Mouse (Mus musculus) megakaryocyte-erythroid progenitor cell, adult 5-6 weeks (primary cell): ENCODE data around the gene Tbc1d2. TPM values are rescaled to one million over a fixed set of nuclear protein-coding genes. Genes with fewer than 3 reads are reported as not detected.
A peak's percentile ranks its signal among the peaks of the same experiment; 100 is the strongest.
"Not testable (repeated sequence)": the region's sequence is repeated elsewhere in the genome, so short reads cannot be mapped to it uniquely, and the experiment has no call there.

Experiments used
- ATAC-seq: replicated peaks from 2 replicates; pipeline ENCODE4 v1.8.0; 2016; ENCODE audit warnings: mild to moderate bottlenecking, inconsistent platforms; ENCODE audit not compliant: severe bottlenecking, poor library complexity, low FRiP score, low TSS enrichment
- total RNA-seq, 2 experiments: library from RNA; stranded (forward) in 1 of 2; stranded (reverse) in 1 of 2; fragments of 200-1000, 215-1000 nt in 1 of 2; fragments of >200 nt in 1 of 2; fragmentation: Nextera tagmentation in 1 of 2; gene quantifications; 2 replicates each; pipeline ENCODE4 v1.2.3; 2014 to 2017

Gene Tbc1d2
- total RNA-seq, 2 experiments from 2014 or later = 0.26 to 0.80 TPM

GRCm38 (mm10) chr4:46643676-46644112 is 6.3 kb downstream of the Tbc1d2 start:
- no peak for ATAC-seq

DNA sequence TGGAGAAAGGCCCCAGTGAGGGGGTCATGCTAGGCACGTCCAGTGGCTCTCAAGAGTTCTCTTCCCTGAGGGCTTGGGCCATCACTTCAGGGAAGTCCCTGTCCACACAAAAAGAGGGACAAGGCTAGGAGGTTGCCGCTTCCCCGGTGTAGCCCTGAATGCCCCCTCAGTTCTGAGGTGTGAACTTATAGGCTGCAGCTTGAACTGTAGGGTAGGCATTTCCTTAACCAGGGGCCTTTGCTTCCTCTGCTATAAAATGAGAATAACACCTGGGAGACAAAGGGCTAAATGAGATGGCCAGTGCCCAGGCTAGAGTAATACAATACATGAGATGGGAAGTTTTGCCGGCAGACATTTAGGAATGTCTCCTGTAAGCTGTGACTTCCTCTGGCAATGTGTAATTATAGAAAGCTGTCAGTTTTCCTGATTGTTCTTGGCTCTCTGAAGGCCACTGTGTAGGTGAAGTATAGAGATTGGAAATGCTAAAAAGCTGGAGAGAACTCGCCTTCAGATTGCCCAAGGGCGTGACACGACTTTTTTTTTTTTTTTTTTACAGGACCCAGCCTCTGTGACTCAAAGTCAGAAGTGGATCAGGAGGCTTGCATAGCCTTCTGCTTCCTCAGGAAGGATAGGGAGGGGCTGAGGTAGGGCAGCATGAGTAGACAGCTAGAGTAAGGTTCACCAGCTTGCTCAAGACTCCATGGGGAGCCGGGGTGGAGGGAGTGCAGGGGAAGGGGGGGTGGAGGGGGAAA is 6.9 kb downstream of the Tbc1d2 start:
- ATAC-seq = peak; percentile 38; the same call in 1 of the 2 replicates

GRCm38 (mm10) chr4:46641283-46641682 is 8.7 kb downstream of the Tbc1d2 start:
- ATAC-seq = no peak

DNA sequence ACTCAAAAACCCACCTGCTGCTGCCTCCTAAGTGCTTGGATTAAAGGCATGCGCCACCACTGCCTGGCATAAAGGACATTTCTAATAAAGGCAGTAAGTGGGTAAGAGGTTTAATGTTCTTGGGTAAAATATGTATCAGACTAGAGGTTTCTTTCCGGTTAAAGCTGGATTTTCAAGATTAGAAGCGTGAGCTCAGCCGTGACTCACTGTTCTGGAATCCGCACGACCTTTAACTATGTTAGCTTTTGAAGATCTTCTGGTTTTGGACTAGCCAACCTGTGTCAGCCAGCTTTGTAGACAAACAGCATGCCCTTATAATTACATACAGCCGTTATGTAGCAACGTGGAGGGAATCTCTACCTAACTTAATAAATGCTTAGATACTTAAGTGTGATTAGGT is 10.1 kb downstream of the Tbc1d2 start:
- no peak for ATAC-seq

GRCm38 (mm10) chr4:46637250-46637649 is 12.8 kb downstream of the Tbc1d2 start:
- not testable (repeated sequence) for ATAC-seq

DNA sequence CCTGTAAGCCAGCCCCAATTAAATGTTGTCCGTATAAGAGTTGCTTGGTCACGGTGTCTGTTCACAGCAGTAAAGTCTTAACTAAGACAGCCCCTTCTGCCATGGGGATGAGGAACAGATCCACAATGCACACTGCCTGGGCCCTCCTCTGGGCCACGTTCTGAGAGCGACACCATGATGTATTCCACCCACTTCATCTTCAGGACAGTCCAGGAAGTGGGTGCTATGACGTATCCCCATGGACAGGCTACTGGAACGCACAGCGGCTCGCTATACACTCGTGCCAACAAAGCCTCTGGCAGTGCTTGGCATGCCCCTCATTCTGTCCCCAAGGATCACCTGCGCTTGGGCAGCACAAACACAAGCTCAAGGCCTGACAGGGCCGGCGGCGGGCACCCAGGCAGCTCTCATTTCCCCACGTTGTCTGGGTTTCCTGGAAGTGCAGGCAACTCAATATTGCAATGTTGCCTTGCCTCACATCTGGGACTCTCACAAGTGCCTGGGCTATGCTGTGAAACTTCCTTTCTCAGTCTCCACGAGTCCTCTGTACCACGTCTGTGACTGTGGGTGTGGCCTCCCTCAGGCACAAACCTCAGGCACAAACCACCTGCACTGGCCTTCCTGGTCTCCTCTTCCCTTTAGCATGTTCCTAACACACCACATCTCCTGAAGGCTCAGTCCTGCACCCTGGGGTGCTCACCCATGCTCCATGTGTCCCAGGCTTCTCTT is 14.1 kb downstream of the Tbc1d2 start:
- ATAC-seq = no peak

GRCm38 (mm10) chr4:46634881-46635280 is 15.1 kb downstream of the Tbc1d2 start:
- no peak for ATAC-seq

DNA sequence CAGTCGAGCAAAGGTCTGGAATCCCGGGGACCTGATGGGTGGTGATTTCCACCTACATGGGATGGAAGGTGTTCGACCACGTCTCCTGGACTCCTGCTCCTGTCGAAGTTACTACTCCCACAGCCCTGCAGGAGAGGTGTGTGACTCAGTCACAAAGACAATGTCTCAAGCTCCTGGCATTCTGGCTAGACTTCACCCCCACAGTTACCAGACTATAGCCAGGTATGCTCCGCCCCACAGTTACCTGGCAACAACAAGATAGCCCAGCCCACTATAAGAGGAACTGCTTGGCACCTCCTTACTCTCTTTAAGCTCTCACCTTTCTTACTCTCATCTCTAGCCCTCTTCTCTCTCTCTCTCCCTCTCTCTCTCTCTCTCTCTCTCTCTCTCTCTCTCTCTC is 16.4 kb downstream of the Tbc1d2 start:
- not testable (repeated sequence) for ATAC-seq

DNA sequence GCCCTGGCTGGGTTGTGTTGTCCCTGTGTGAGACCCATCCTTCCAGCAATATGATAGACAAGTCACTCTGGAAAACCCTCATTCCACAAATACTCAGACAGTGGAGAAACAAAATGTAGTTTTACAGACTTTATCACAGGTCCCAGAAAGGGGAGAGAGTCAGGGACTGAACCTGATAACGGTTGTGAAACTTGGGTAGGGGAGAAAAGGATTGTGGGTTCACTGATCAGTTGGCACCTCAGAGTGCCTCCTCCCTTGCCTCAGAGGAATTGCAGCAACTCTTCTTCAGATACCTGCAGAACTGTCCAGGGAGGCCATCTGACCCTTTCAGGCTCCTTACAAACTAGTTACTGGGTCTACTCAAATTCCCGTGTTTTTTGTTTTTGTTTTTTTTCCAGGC is 17.5 kb downstream of the Tbc1d2 start:
- ATAC-seq = peak; percentile 82

- peak; percentile 42; the same call in 1 of the 2 replicates for ATAC-seq
Observed at GRCm38 (mm10) chr4:46630390-46630789, 19.6 kb downstream of the Tbc1d2 start.

DNA sequence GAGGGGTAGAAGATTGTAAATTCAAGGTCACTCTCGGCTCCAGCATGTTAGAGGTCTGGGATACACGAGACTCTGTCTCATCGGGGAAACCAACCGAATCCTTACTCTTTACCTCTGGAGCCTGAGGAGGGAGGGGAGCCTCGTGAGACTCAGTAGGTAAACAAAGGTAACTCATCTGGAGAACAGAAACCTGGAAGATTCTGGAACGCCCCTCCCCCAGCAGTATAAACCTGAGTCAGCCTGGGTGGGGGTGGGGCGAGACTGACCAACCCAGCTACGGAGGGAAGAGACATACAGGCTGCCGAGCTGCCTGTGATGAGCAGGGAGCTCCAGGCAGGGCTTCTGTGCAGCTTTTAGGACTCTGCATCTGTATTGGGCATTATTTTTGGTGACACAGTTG is 21.1 kb downstream of the Tbc1d2 start:
- no peak for ATAC-seq

DNA sequence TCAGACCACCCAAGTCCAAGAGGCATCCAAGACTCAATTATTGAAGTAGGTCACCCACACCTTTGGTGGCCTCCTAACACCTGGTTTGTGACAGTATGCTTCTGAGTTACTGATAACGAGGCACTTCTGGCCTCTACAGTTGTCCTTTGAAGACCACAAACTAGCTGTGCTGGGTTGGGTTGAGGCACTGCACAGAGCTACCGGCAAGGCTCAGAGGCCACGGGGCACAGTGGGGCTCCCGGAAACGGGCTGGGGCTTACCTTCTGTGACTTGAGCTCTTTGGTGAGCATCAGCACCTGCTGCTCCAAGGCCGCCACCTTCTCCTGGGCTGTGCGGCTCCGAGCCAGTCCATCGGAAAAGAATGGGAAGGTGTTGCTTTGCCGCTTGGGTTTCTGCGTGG is 21.9 kb downstream of the Tbc1d2 start:
- no peak for ATAC-seq

GRCm38 (mm10) chr4:46625101-46625500 is 24.9 kb downstream of the Tbc1d2 start:
- ATAC-seq = 0 out of 2 replicates have a peak, but pooled peaks have one; percentile 34

GRCm38 (mm10) chr4:46623007-46623406 is 27.0 kb downstream of the Tbc1d2 start:
- no peak for ATAC-seq

DNA sequence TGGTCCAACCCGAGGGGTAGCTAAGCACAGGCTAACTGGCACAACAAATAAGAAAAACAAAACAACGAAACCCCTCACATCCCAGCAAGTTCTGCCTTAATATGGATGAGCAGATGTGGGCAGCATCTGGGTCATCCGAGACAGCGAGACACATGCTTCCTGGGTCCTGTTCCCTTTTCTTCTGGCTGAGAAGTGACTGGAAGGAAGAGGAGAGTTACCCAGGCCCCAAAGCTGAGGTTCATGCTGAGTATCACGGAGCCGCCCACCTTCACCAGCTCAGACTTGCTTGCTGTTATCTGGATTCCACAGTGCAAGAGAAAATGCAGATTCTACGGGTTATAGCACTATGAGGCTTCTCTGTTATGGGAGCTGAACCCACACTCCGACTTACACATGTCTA is 29.1 kb downstream of the Tbc1d2 start:
- no peak for ATAC-seq

- 0 out of 2 replicates have a peak, but pooled peaks have one; percentile 21 for ATAC-seq
Observed at GRCm38 (mm10) chr4:46620330-46620729, 29.7 kb downstream of the Tbc1d2 start.

- ATAC-seq = peak; percentile 39
Observed at GRCm38 (mm10) chr4:46618196-46618817, 31.7 kb downstream of the Tbc1d2 start.

GRCm38 (mm10) chr4:46617408-46617807 is 32.6 kb downstream of the Tbc1d2 start:
- ATAC-seq = no peak

- no peak for ATAC-seq
Observed at GRCm38 (mm10) chr4:46614641-46615040, 35.4 kb downstream of the Tbc1d2 start.

DNA sequence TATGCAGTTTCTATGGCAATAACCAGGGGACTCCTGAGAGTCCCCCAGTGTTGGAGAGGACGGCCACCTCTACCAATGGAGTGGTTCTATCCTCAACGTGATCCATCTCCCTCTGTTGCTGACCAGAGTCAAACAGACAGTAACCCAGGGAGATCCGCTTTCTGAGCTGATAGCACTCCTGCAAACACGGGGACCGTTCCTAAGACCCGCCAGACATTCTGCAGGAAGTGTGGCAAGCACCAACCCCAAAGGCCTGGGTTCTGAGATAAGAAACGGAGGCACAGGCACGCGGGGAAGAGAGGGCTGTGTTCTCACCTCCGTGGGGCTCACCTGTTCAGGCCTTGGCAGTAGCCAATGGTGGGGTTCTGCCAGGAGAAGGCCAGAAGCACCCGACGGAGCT is 36.4 kb downstream of the Tbc1d2 start:
- ATAC-seq = peak; percentile 24; the same call in 1 of the 2 replicates
